Mouse (Mus musculus) stomach, embryonic 15.5 days (tissue): ENCODE results near the gene Kcnma1. TPM values are rescaled to one million over a fixed set of nuclear protein-coding genes. Genes with fewer than 3 reads are reported as not detected.

Source experiments
- ATAC-seq: fragments of 200-750 bp; cut with Nextera tagmentation; 2 replicates; pipeline ENCODE4 v1.8.0; 2017; ENCODE audit warnings: low read depth, moderate number of reproducible peaks, moderate TSS enrichment; ENCODE audit not compliant: insufficient read depth, low FRiP score
- H3K27ac ChIP-seq: fragments of 300-500 bp; sonication (generic); 2 replicates; pipeline ENCODE4 v1.5.1; 2015; ENCODE audit warnings: mild to moderate bottlenecking, inconsistent platforms
- H3K27me3 ChIP-seq: fragments of 300-500 bp; sonication (generic); replicated peaks from 2 replicates; pipeline ENCODE4 v1.6.1; 2015; ENCODE audit warnings: inconsistent platforms
- H3K36me3 ChIP-seq: fragments of 300-500 bp; sonication (generic); 2 replicates; pipeline ENCODE4 v1.6.1; 2015; ENCODE audit warnings: inconsistent platforms
- H3K4me1 ChIP-seq: fragments of 300-500 bp; sonication (generic); 2 replicates; pipeline ENCODE4 v1.6.1; 2015; ENCODE audit warnings: inconsistent platforms
- H3K4me2 ChIP-seq: fragments of 300-500 bp; sonication (generic); 2 replicates; pipeline ENCODE4 v1.6.1; 2015; ENCODE audit warnings: mild to moderate bottlenecking, inconsistent platforms
- H3K4me3 ChIP-seq: fragments of 300-500 bp; sonication (generic); replicated peaks from 2 replicates; pipeline ENCODE4 v1.5.1; 2015; ENCODE audit warnings: inconsistent platforms
- H3K9ac ChIP-seq: fragments of 300-500 bp; sonication (generic); 2 replicates; pipeline ENCODE4 v1.6.1; 2015; ENCODE audit warnings: inconsistent platforms
- H3K9me3 ChIP-seq: fragments of 300-500 bp; sonication (generic); 2 replicates; pipeline ENCODE4 v1.6.1; 2016; ENCODE audit warnings: inconsistent platforms
- WGBS: fragments of 180-500 bp; shearing (Covaris S2); methylation state at CpG from one replicate; pipeline ENCODE4 v1.1.7; 2015; 5-methylcytosine and 5-hydroxymethylcytosine counted together
- polyA plus RNA-seq: library from polyadenylated mRNA; unstranded; fragments of >200 nt; fragmentation: Nextera tagmentation; extraction: Ambion mirVana; gene quantifications from 2 replicates; pipeline ENCODE4 v1.2.1, GENCODE M21; 2015

Gene Kcnma1
- polyA plus RNA-seq, 1 experiment from 2014 or later, result 11.2 TPM

DNA sequence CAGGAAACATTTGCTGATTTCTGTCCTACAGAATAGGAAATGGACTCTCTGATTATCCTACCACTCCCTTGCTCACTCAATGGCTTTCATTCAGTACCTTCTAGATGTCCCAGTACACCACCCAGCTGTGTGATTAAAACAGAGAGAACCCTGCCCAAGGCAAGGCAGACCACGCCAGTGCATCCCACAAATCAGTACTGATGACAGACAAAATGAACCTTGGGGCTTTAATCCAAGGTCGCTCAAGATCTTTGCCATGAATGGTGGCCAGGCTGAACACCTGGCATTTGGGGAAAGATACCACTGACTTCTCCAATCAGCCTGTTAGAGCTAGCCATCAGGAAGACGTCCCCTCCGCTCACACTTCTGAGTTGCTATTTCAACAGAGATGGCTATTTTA, 440.2 kb downstream of the Kcnma1 start:
- H3K4me3 ChIP-seq, result no peak overlapping the region
- H3K27me3 ChIP-seq, result no peaks in the 10 kb centered on the region
- H3K36me3 ChIP-seq, result no peaks in the 10 kb centered on the region
- H3K4me1 ChIP-seq, result no peaks in the 10 kb centered on the region
- no peaks in the 10 kb centered on the region for H3K9me3 ChIP-seq
- no peak overlapping the region for H3K4me2 ChIP-seq
- no peak for ATAC-seq
- WGBS, result 79% methylated on average over 4 of the region's 4 CpGs
- no peak overlapping the region for H3K27ac ChIP-seq
- H3K9ac ChIP-seq, result no peak overlapping the region

DNA sequence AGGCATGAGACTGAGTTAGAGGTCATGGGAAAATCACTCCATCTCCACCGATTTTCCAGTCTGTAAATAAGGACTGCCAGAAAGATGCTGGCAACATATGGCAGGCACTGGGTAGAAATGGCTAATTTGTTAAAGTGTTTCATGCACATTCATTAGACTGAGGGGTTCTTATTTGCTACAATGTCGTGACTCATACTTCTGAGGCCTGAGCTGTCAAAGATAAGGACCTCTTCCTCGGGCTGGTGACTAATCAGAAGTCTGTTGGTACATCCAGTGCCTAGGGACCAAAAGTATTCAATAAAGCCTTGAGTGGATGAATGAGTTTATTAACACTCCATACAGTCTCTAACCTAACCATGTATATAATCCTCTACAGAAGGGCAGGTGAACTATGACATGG, 440.9 kb downstream of the Kcnma1 start:
- ATAC-seq, result no peak
- H3K27me3 ChIP-seq, result no peaks in the 10 kb centered on the region
- H3K9ac ChIP-seq, result no peak overlapping the region
- 48% methylated on average over 3 of the region's 3 CpGs for WGBS
- no peaks in the 10 kb centered on the region for H3K36me3 ChIP-seq
- no peak overlapping the region for H3K4me3 ChIP-seq
- no peaks in the 10 kb centered on the region for H3K4me1 ChIP-seq
- no peaks in the 10 kb centered on the region for H3K9me3 ChIP-seq
- no peak overlapping the region for H3K4me2 ChIP-seq
- no peak overlapping the region for H3K27ac ChIP-seq

DNA sequence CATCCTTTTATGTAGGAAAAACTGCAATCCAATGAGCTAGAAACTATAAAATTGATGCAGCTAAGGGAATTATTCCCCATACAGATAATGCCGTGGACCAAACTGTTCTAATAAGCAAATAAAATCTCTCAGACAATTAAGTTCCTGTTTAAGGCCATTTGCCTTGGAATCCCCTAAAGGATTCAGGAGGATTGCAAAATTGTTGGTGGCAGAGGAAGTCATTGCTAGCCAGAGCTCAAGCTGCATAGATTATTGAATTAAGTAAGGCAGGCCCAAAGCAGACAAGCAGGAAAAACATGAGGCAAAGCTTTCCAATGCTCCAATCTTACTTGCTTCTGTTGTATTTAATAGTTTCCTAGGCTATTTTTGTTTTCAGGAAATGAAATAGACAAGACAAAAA, 441.5 kb downstream of the Kcnma1 start:
- Histone ChIP-seq H3K4me2 (no peak overlapping the region), H3K36me3 (no peaks in the 10 kb centered on the region), H3K27me3 (no peaks in the 10 kb centered on the region), H3K9me3 (no peaks in the 10 kb centered on the region), H3K4me3 (no peak overlapping the region), H3K27ac (no peak overlapping the region), H3K4me1 (no peaks in the 10 kb centered on the region), H3K9ac (no peak overlapping the region)
- WGBS, result 63% methylated on average over 1 of the region's 1 CpGs
- ATAC-seq, result no peak

- Histone ChIP-seq H3K9ac (no peak overlapping the region), H3K27ac (no peak overlapping the region), H3K4me3 (no peak overlapping the region), H3K4me1 (no peaks in the 10 kb centered on the region), H3K9me3 (no peaks in the 10 kb centered on the region), H3K36me3 (no peaks in the 10 kb centered on the region), H3K4me2 (no peak overlapping the region), H3K27me3 (no peaks in the 10 kb centered on the region)
- ATAC-seq, result no peak
- 51% methylated on average over 1 of the region's 1 CpGs for WGBS
These were observed 444.0 kb downstream of the Kcnma1 start for GRCm38 (mm10) chr14:23570251-23570650.

- Histone ChIP-seq H3K9me3 (no peaks in the 10 kb centered on the region), H3K4me2 (no peak overlapping the region), H3K27me3 (no peaks in the 10 kb centered on the region), H3K9ac (no peak overlapping the region), H3K27ac (no peak overlapping the region), H3K4me3 (no peak overlapping the region), H3K36me3 (no peaks in the 10 kb centered on the region), H3K4me1 (no peaks in the 10 kb centered on the region)
- 90% methylated on average over 3 of the region's 3 CpGs for WGBS
- no peak for ATAC-seq
These were observed 448.4 kb downstream of the Kcnma1 start for GRCm38 (mm10) chr14:23565931-23566330.

DNA sequence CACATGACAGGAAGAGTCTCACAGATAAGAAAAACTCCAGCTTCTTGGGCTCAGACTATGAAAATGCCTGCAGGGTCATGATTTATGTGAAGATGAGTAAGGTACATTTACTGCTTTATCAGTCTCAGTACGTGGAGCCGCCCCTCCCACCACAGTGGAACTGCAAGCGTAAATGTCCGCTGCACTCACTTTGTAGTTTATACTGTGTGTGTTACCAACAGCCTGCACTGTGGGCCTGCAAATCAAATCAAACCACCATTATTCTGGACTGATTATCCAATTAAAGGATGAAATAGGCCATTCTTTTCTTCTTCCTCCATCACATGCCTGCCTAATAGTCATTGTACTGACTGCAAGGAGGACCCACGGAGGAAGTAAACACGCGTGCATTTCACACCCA, 449.8 kb downstream of the Kcnma1 start:
- Histone ChIP-seq H3K9me3 (no peaks in the 10 kb centered on the region), H3K27ac (no peak overlapping the region), H3K36me3 (no peaks in the 10 kb centered on the region), H3K9ac (no peak overlapping the region), H3K4me3 (no peak overlapping the region), H3K4me1 (no peaks in the 10 kb centered on the region), H3K4me2 (no peak overlapping the region), H3K27me3 (no peaks in the 10 kb centered on the region)
- no peak for ATAC-seq
- WGBS, result 62% methylated on average over 7 of the region's 7 CpGs

GRCm38 (mm10) chr14:23563180-23563579, 451.1 kb downstream of the Kcnma1 start:
- Histone ChIP-seq H3K9me3 (no peaks in the 10 kb centered on the region), H3K27me3 (no peaks in the 10 kb centered on the region), H3K9ac (no peak overlapping the region), H3K4me3 (no peak overlapping the region), H3K4me2 (no peak overlapping the region), H3K36me3 (no peaks in the 10 kb centered on the region), H3K27ac (no peak overlapping the region), H3K4me1 (no peaks in the 10 kb centered on the region)
- no peak for ATAC-seq
- 74% methylated on average over 2 of the region's 2 CpGs for WGBS

DNA sequence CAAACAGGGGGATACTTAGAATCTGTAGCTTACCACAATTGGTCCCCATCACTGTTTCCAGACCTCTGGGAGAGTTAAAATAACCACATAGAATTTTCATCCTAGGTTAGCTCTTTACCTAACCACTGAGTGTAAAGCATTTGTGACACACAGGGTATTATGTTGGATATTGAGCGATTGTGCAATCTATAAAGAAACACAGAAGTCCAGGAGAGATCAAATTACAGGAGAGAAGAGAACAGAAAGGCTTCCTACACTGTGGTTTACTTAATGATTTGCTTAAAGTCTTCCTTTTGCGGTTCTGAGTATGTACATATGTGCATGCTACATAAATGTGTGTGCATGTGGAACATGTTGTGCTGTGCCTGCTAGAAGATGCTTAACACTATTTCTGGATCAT, 458.6 kb downstream of the Kcnma1 start:
- Histone ChIP-seq H3K27me3 (no peaks in the 10 kb centered on the region), H3K27ac (no peak overlapping the region), H3K9ac (no peak overlapping the region), H3K4me2 (no peak overlapping the region), H3K4me1 (no peaks in the 10 kb centered on the region), H3K4me3 (no peak overlapping the region), H3K36me3 (no peaks in the 10 kb centered on the region), H3K9me3 (no peaks in the 10 kb centered on the region)
- WGBS, result 57% methylated on average over 2 of the region's 2 CpGs
- no peak for ATAC-seq

- Histone ChIP-seq H3K4me3 (no peak overlapping the region), H3K27ac (no peak overlapping the region), H3K9me3 (no peaks in the 10 kb centered on the region), H3K27me3 (no peaks in the 10 kb centered on the region), H3K9ac (no peak overlapping the region), H3K36me3 (no peaks in the 10 kb centered on the region), H3K4me2 (no peak overlapping the region), H3K4me1 (no peaks in the 10 kb centered on the region)
- ATAC-seq, result no peak
- 30% methylated on average over 5 of the region's 5 CpGs for WGBS
These were observed 461.9 kb downstream of the Kcnma1 start for GRCm38 (mm10) chr14:23552252-23552974.

DNA sequence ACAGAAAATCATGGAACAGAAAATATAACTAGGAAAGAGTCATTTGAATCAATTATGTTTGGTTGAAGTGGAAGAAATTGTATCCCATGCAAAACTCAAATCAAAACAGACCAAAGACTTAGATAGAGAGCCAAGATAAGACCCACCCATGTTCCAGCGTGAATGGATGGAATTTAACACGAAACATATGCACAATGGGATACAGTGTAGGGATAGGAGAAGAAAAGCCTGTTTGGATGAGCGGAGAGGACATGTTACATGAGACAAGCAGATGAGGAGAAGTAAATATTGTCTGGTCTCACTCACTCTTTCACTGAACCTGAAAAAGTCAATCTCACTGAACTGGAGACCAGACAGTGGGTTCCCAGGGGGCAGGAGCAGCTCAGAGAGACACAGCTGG, 463.8 kb downstream of the Kcnma1 start:
- H3K36me3 ChIP-seq, result no peaks in the 10 kb centered on the region
- WGBS, result 74% methylated on average over 3 of the region's 3 CpGs
- no peak overlapping the region for H3K4me3 ChIP-seq
- H3K4me2 ChIP-seq, result no peak overlapping the region
- no peak overlapping the region for H3K9ac ChIP-seq
- no peaks in the 10 kb centered on the region for H3K27me3 ChIP-seq
- no peak for ATAC-seq
- H3K9me3 ChIP-seq, result no peaks in the 10 kb centered on the region
- H3K4me1 ChIP-seq, result no peaks in the 10 kb centered on the region
- H3K27ac ChIP-seq, result no peak overlapping the region

DNA sequence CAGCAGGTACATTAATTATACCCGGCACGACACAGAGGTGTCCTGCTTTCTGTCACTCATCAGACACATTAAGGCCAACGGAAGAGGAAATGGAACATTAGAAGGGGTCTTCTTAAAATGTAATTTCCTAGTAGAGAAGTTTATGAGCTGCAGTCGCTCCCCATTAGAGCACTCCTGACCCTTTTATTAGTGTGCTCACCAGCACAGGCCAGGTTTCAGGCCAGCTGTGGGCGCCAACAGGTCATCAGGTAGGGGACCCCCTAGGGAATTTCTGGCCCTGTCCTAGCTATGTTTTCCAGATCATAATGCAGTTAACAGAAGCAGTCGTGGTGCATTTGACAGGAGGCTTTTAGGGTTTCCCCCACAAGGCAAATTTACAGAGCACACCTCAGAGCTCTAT, 472.2 kb downstream of the Kcnma1 start:
- WGBS, result 68% methylated on average over 6 of the region's 6 CpGs
- no peak overlapping the region for H3K9ac ChIP-seq
- no peaks in the 10 kb centered on the region for H3K4me1 ChIP-seq
- H3K27me3 ChIP-seq, result no peaks in the 10 kb centered on the region
- no peaks in the 10 kb centered on the region for H3K9me3 ChIP-seq
- H3K36me3 ChIP-seq, result no peaks in the 10 kb centered on the region
- H3K27ac ChIP-seq, result no peak overlapping the region
- ATAC-seq, result no peak
- no peak overlapping the region for H3K4me3 ChIP-seq
- no peak overlapping the region for H3K4me2 ChIP-seq

DNA sequence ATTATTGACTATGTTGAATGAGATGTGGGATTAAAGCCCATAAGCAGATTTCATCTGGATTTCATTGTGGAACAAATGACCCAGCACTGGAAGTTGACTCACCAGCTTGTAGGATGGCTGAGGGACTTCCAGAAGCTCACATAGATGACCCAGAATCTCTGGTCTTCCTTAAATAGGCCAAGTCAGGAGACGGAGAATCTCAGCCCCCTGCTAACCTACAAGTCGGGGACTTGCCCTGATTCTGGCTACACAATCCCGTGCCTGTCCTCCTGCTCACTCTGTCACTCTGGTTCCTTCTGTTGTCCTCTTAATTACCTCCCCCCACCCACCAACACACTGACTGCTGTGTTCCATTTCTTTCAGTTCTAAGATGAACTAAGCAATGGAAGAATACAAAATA, 474.7 kb downstream of the Kcnma1 start:
- no peak overlapping the region for H3K4me3 ChIP-seq
- no peaks in the 10 kb centered on the region for H3K4me1 ChIP-seq
- no peak for ATAC-seq
- no peaks in the 10 kb centered on the region for H3K27me3 ChIP-seq
- WGBS, result 83% methylated on average over 3 of the region's 3 CpGs
- H3K9me3 ChIP-seq, result no peaks in the 10 kb centered on the region
- no peak overlapping the region for H3K27ac ChIP-seq
- no peaks in the 10 kb centered on the region for H3K36me3 ChIP-seq
- H3K9ac ChIP-seq, result no peak overlapping the region
- no peak overlapping the region for H3K4me2 ChIP-seq

DNA sequence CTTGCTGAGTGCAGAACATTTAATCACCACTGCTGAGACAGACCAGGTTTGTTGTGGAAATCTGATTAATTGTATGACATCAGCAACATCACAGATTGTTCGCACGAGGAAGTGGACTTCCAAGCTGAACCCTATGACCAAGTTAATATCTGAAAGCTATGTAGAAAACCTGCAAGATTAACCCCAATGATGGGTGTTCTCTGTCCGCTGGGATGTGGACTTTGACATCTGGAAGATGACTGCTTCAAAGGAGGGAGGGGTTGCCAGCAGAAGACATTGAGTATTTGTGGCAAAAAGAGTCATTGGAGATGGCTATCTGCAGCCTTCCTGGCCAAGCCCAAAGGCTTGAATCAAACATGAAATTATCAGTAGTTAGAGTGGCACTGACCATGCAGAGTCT, 480.9 kb downstream of the Kcnma1 start:
- no peaks in the 10 kb centered on the region; the same call in 1 of the 2 replicates for H3K4me1 ChIP-seq
- H3K36me3 ChIP-seq, result no peaks in the 10 kb centered on the region
- no peaks in the 10 kb centered on the region for H3K27me3 ChIP-seq
- no peak overlapping the region for H3K27ac ChIP-seq
- no peak for ATAC-seq
- no peak overlapping the region for H3K9ac ChIP-seq
- no peak overlapping the region for H3K4me2 ChIP-seq
- WGBS, result 74% methylated on average over 3 of the region's 3 CpGs
- H3K4me3 ChIP-seq, result no peak overlapping the region
- no peaks in the 10 kb centered on the region for H3K9me3 ChIP-seq
